Mouse (Mus musculus) heart, embryonic 16.5 days (tissue): ENCODE measurements at regions not wholly inside any gene's neighbourhood (a gene's known extent, or its start where the extent isn't known, plus 50 kb on each side); places are given as distances from the start of the nearest gene placed in this dataset.

Experiments used
- ATAC-seq: fragments of 200-750 bp; cut with Nextera tagmentation; replicated peaks from 2 replicates; pipeline ENCODE4 v1.8.0; 2017; ENCODE audit warnings: moderate number of reproducible peaks; ENCODE audit not compliant: insufficient read depth, low FRiP score; ENCODE audit errors: extremely low read depth
- H3K27ac ChIP-seq: fragments of 300-500 bp; sonication (generic); 2 replicates; pipeline ENCODE4 v1.5.1; 2014; ENCODE audit warnings: mild to moderate bottlenecking, low read length, control low read depth, moderate library complexity
- H3K27me3 ChIP-seq: fragments of 300-500 bp; sonication (generic); 2 replicates; pipeline ENCODE4 v1.6.1; 2014; ENCODE audit warnings: low read length, mixed read lengths; ENCODE audit not compliant: control insufficient read depth, insufficient read depth
- H3K36me3 ChIP-seq: fragments of 300-500 bp; sonication (generic); 2 replicates; pipeline ENCODE4 v1.6.1; 2014; ENCODE audit not compliant: control insufficient read depth, insufficient read depth
- H3K4me1 ChIP-seq: fragments of 300-500 bp; sonication (generic); 2 replicates; pipeline ENCODE4 v1.6.1; 2014; ENCODE audit warnings: low read length, mixed read lengths; ENCODE audit not compliant: control insufficient read depth, insufficient read depth
- H3K4me2 ChIP-seq: fragments of 300-500 bp; sonication (generic); 2 replicates; pipeline ENCODE4 v1.6.1; 2014; ENCODE audit warnings: low read depth, mild to moderate bottlenecking, control low read depth, low read length
- H3K4me3 ChIP-seq: fragments of 300-500 bp; sonication (generic); 2 replicates; pipeline ENCODE4 v1.5.1; 2014; ENCODE audit warnings: mild to moderate bottlenecking, control low read depth, low read length
- H3K9ac ChIP-seq: fragments of 300-500 bp; sonication (generic); 2 replicates; pipeline ENCODE4 v1.6.1; 2014; ENCODE audit warnings: low read length, control low read depth
- H3K9me3 ChIP-seq: fragments of 300-500 bp; sonication (generic); replicated peaks from 2 replicates; pipeline ENCODE4 v1.6.1; 2016; ENCODE audit warnings: low read length; ENCODE audit not compliant: control insufficient read depth
- WGBS: fragments of 180-500 bp; shearing (Covaris S2); extraction: QIAGEN DNeasy Blood & Tissue Kit; methylation state at CpG from one replicate; pipeline ENCODE4 v1.1.7; 2014; 5-methylcytosine and 5-hydroxymethylcytosine counted together

DNA sequence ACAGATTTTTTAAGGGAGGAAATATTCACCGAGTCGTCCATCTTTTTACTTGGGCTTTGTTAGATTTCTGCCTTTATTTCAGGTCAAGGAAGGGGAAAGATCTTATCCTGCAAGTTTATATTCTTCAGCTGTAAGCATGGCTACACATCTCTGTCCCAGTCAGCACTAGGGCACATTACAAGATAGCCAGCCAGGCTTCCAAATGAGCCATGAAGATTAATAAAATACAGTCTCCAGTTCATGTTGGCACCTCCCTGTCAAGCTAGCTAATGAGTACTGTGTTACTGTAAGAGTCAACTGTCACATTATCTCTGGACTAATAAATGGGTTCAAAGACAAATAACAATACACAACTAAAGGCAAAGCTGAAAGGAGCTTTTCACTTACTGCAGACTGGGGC lies 166.6 kb downstream of the Rpl36a-ps1 start:
- no peak overlapping the region for H3K4me2 ChIP-seq
- H3K27me3 ChIP-seq = no peaks in the 10 kb centered on the region
- ATAC-seq = no peak
- no peak overlapping the region for H3K27ac ChIP-seq
- no peaks in the 10 kb centered on the region for H3K4me1 ChIP-seq
- H3K4me3 ChIP-seq = no peak overlapping the region
- no peak overlapping the region for H3K9ac ChIP-seq
- H3K36me3 ChIP-seq = no peaks in the 10 kb centered on the region
- WGBS = 67% methylated on average over 2 of the region's 2 CpGs
- H3K9me3 ChIP-seq = no peaks in the 10 kb centered on the region

DNA sequence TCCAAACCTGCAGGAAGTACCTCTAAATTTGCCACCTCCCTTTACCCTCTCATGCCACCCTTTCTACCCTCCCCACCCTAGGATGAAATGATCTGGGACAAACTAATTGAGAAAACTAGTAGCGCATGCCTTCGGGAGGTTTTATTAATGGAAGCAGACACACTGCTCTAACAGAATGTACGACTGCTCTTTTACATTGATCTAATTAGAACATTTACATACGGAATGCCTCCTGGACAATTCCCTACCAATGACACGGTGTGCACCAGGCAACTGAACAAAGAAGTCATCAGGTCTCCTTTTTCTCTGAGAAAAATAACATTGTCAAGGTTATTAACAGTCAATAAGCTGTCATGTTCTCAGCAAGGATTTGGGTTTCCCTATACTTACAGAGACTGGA lies 180.5 kb downstream of the Rpl36a-ps1 start:
- H3K4me1 ChIP-seq = no peaks in the 10 kb centered on the region
- H3K27ac ChIP-seq = no peak overlapping the region
- H3K4me3 ChIP-seq = no peak overlapping the region
- no peak overlapping the region for H3K9ac ChIP-seq
- H3K27me3 ChIP-seq = no peaks in the 10 kb centered on the region
- no peaks in the 10 kb centered on the region for H3K9me3 ChIP-seq
- no peak for ATAC-seq
- H3K36me3 ChIP-seq = no peaks in the 10 kb centered on the region
- WGBS = 87% methylated on average over 5 of the region's 5 CpGs
- H3K4me2 ChIP-seq = no peak overlapping the region

DNA sequence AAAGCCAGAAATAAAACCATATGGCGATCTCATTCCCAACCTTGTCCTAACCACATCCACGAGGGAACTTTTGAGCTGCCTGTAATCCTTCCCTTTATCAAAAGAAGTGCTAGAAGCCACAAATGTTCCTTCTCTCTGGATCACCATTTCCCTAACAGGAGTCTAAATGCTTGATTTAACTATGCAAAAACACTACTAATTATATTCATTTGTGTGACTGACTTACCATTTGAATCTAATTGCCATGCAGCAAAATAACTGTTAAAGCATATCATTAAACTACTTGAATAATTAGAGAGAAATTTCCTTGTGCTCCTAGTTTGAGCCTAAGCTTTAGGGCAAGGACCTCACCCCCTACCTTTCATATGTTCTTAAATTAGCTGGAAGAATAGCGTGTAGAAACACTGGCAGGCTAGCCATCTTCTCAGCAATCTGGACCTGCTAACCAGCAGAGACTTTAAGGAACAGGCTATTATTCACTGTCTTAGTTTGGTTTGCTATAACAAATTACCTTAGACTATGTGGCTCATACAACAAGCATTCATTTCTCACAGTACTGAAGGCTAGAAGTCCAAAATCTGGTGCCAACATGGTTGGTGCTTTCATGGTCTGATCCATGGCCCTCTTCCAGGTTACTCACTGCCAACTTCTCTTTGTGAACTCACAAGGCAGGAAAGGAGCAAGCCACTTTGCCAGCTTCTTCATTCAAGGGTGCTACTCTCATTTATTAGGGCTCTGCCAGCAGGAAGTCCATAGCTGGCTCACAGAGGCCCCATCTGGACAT lies 183.7 kb downstream of the Rpl36a-ps1 start:
- H3K9ac ChIP-seq = no peak overlapping the region
- no peaks in the 10 kb centered on the region for H3K36me3 ChIP-seq
- no peak overlapping the region for H3K4me2 ChIP-seq
- H3K9me3 ChIP-seq = no peaks in the 10 kb centered on the region
- WGBS = 72% methylated on average over 3 of the region's 3 CpGs
- H3K4me1 ChIP-seq = no peaks in the 10 kb centered on the region
- H3K4me3 ChIP-seq = no peak overlapping the region
- no peak overlapping the region for H3K27ac ChIP-seq
- no peaks in the 10 kb centered on the region for H3K27me3 ChIP-seq
- no peak for ATAC-seq

GRCm38 (mm10) chr14:98808117-98808516 lies 186.0 kb downstream of the Rpl36a-ps1 start:
- no peak overlapping the region for H3K9ac ChIP-seq
- ATAC-seq = no peak
- 78% methylated on average over 1 of the region's 1 CpGs for WGBS
- H3K4me3 ChIP-seq = no peak overlapping the region
- no peak overlapping the region for H3K4me2 ChIP-seq
- H3K27ac ChIP-seq = no peak overlapping the region
- H3K27me3 ChIP-seq = no peaks in the 10 kb centered on the region
- no peaks in the 10 kb centered on the region for H3K36me3 ChIP-seq
- no peaks in the 10 kb centered on the region for H3K9me3 ChIP-seq
- no peaks in the 10 kb centered on the region for H3K4me1 ChIP-seq

GRCm38 (mm10) chr14:98805066-98805465 lies 189.1 kb downstream of the Rpl36a-ps1 start:
- 84% methylated on average over 6 of the region's 6 CpGs for WGBS
- H3K9ac ChIP-seq = no peak overlapping the region

DNA sequence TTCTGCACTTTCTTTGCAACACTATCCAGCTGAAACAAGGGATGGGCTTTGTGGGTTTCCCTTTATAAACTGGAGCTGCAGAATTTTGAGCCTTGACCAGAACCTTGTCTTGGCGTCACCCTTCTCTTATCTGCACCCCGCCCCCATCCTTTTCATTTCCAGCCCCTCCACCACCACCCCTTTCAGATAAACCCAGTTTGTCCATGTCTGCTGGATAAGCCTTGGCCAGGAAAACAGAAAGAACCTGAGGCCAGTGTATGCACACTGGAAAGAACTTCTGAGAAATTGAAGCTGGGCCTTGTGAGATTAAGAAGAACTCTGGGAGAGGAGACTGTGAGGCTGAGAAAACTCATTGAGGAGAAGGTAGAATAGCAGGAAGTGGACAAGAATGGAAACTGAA lies 192.8 kb downstream of the Rpl36a-ps1 start:
- H3K36me3 ChIP-seq = no peaks in the 10 kb centered on the region
- no peak overlapping the region for H3K4me2 ChIP-seq
- ATAC-seq = no peak
- H3K4me1 ChIP-seq = 0 out of 2 replicates have a peak, but pooled peaks cover 2% of the 10 kb centered on the region
- no peak overlapping the region for H3K4me3 ChIP-seq
- no peak overlapping the region for H3K9ac ChIP-seq
- H3K9me3 ChIP-seq = no peaks in the 10 kb centered on the region
- H3K27me3 ChIP-seq = no peaks in the 10 kb centered on the region
- no peak overlapping the region for H3K27ac ChIP-seq
- 45% methylated on average over 2 of the region's 2 CpGs for WGBS

More at GRCm38 (mm10) chr14:98805066-98805465, 189.1 kb downstream of the Rpl36a-ps1 start:
- no peak for ATAC-seq
- no peaks in the 10 kb centered on the region for H3K27me3 ChIP-seq
- H3K4me3 ChIP-seq = no peak overlapping the region
- no peak overlapping the region for H3K4me2 ChIP-seq
- 0 out of 2 replicates have a peak, but pooled peaks cover 2% of the 10 kb centered on the region for H3K4me1 ChIP-seq
- H3K27ac ChIP-seq = no peak overlapping the region
- no peaks in the 10 kb centered on the region for H3K9me3 ChIP-seq
- H3K36me3 ChIP-seq = no peaks in the 10 kb centered on the region

DNA sequence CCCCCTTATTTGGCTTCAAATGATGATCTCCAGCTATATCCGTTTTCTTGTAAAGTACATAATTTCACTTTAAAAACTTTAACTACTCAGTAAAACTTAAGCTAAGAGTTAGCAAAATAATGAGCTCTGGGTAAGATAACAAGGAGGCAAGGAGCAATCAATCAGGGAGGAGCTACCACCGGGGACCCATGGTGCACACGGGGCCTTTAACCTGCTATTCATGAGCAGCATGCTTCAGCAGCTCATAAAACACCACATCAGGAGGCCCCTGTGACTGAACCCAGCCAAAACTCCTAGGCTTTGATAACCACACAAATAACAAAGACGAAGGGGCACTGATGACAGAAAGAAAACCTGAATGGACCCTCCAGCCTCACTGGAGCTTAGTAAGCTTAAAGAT lies 202.1 kb downstream of the Rpl36a-ps1 start:
- H3K4me2 ChIP-seq = no peak overlapping the region
- H3K4me1 ChIP-seq = no peaks in the 10 kb centered on the region
- no peak overlapping the region for H3K27ac ChIP-seq
- H3K9ac ChIP-seq = no peak overlapping the region
- H3K27me3 ChIP-seq = no peaks in the 10 kb centered on the region
- 69% methylated on average over 4 of the region's 4 CpGs for WGBS
- no peak overlapping the region for H3K4me3 ChIP-seq
- ATAC-seq = no peak
- no peaks in the 10 kb centered on the region for H3K36me3 ChIP-seq
- H3K9me3 ChIP-seq = no peaks in the 10 kb centered on the region

- H3K9ac ChIP-seq = no peak overlapping the region
- 80% methylated on average over 6 of the region's 6 CpGs for WGBS
Observed at GRCm38 (mm10) chr14:98791232-98791906, 202.7 kb downstream of the Rpl36a-ps1 start.

GRCm38 (mm10) chr14:98789794-98790193 lies 204.3 kb downstream of the Rpl36a-ps1 start:
- no peak for ATAC-seq
- H3K27me3 ChIP-seq = no peaks in the 10 kb centered on the region

More at GRCm38 (mm10) chr14:98791232-98791906, 202.7 kb downstream of the Rpl36a-ps1 start:
- Histone ChIP-seq H3K27me3 (no peaks in the 10 kb centered on the region), H3K4me3 (no peak overlapping the region), H3K9me3 (no peaks in the 10 kb centered on the region), H3K4me1 (no peaks in the 10 kb centered on the region), H3K36me3 (no peaks in the 10 kb centered on the region), H3K4me2 (no peak overlapping the region), H3K27ac (no peak overlapping the region)
- no peak for ATAC-seq

More at GRCm38 (mm10) chr14:98789794-98790193, 204.3 kb downstream of the Rpl36a-ps1 start:
- H3K4me3 ChIP-seq = no peak overlapping the region
- 72% methylated on average over 6 of the region's 6 CpGs for WGBS
- no peak overlapping the region for H3K27ac ChIP-seq
- no peak overlapping the region for H3K9ac ChIP-seq
- no peaks in the 10 kb centered on the region for H3K9me3 ChIP-seq
- H3K4me1 ChIP-seq = no peaks in the 10 kb centered on the region
- H3K4me2 ChIP-seq = no peak overlapping the region
- no peaks in the 10 kb centered on the region for H3K36me3 ChIP-seq
